Mouse (Mus musculus) liver, embryonic 14.5 days (tissue): ENCODE data around the gene Sh3d19. TPM values are rescaled to one million over a fixed set of nuclear protein-coding genes. Genes with fewer than 3 reads are reported as not detected.

Source experiments
- ATAC-seq: fragments of 200-750 bp; cut with Nextera tagmentation; 2 replicates; pipeline ENCODE4 v1.8.0; 2017; ENCODE audit warnings: moderate number of reproducible peaks, mild to moderate bottlenecking, moderate library complexity; ENCODE audit not compliant: insufficient read depth
- DNase-seq, 3 experiments: peaks; one replicate each; pipeline ENCODE4 v3.0.0-alpha.2; 2012 to 2013; ENCODE audit warnings: low read depth in 3 of 3, low spot score in 3 of 3
- H3K27ac ChIP-seq: fragments of 300-500 bp; sonication (generic); 2 replicates; pipeline ENCODE4 v1.5.1; 2014; ENCODE audit warnings: moderate library complexity, mild to moderate bottlenecking, control low read depth, inconsistent platforms
- H3K27me3 ChIP-seq: fragments of 300-500 bp; sonication (generic); 2 replicates; pipeline ENCODE4 v1.6.1; 2014; ENCODE audit warnings: mild to moderate bottlenecking, low read length, moderate library complexity; ENCODE audit not compliant: control insufficient read depth, insufficient read depth
- H3K36me3 ChIP-seq: fragments of 300-500 bp; sonication (generic); replicated peaks from 2 replicates; pipeline ENCODE4 v1.6.1; 2014; ENCODE audit warnings: low read depth; ENCODE audit not compliant: control insufficient read depth, insufficient read depth
- H3K4me1 ChIP-seq, 2 experiments: fragments of 200-500 bp in 1 of 2; fragments of 300-500 bp in 1 of 2; sonication (generic) in 1 of 2; replicated peaks; 2 replicates each; pipeline ENCODE4 v1.6.1; 2012 to 2014; ENCODE audit warnings: antibody characterized with exemption in 1 of 2, inconsistent platforms in 1 of 2, low read length in 1 of 2; ENCODE audit not compliant: control insufficient read depth in 2 of 2, insufficient read depth in 2 of 2
- H3K4me2 ChIP-seq: fragments of 300-500 bp; sonication (generic); 2 replicates; pipeline ENCODE4 v1.6.1; 2014; ENCODE audit warnings: low read depth, mild to moderate bottlenecking, control low read depth, moderate library complexity
- H3K4me3 ChIP-seq, 2 experiments: fragments of 200-500 bp in 1 of 2; fragments of 300-500 bp in 1 of 2; sonication (generic) in 1 of 2; 2 replicates each; pipeline ENCODE4 v1.5.1; 2012 to 2014; ENCODE audit warnings: low read depth in 2 of 2, low read length in 2 of 2, mild to moderate bottlenecking in 2 of 2, control low read depth in 1 of 2, inconsistent platforms in 1 of 2, moderate library complexity in 1 of 2; ENCODE audit not compliant: insufficient read depth in 1 of 2
- H3K9ac ChIP-seq: fragments of 300-500 bp; sonication (generic); replicated peaks from 2 replicates; pipeline ENCODE4 v1.6.1; 2014; ENCODE audit warnings: mild to moderate bottlenecking, control low read depth, moderate library complexity
- H3K9me3 ChIP-seq: fragments of 300-500 bp; sonication (generic); 2 replicates; pipeline ENCODE4 v1.6.1; 2016; ENCODE audit warnings: low read length, mixed read lengths; ENCODE audit not compliant: control insufficient read depth
- CTCF ChIP-seq: IDR thresholded peaks from 2 replicates; pipeline ENCODE4 v1.5.1; 2016; ENCODE audit warnings: antibody characterized with exemption, low read depth, control low read depth
- EP300 ChIP-seq: IDR thresholded peaks from 2 replicates; pipeline ENCODE4 v1.6.1; 2016; ENCODE audit warnings: antibody characterized with exemption, low read depth
- WGBS: fragments of 180-500 bp; shearing (Covaris S2); extraction: QIAGEN DNeasy Blood & Tissue Kit; methylation state at CpG from one replicate; pipeline ENCODE4 v1.1.7; 2014; ENCODE audit not compliant: insufficient replicate concordance; 5-methylcytosine and 5-hydroxymethylcytosine counted together
- polyA plus RNA-seq, 2 experiments: library from polyadenylated mRNA; depleted of rRNA in 1 of 2; stranded (reverse) in 1 of 2; unstranded in 1 of 2; fragments of >200 nt; fragmentation: Nextera tagmentation in 1 of 2; extraction: Ambion mirVana in 1 of 2; gene quantifications; 2 replicates each; pipeline versions ENCODE4 v1.2.1 to v1.2.3; 2012 to 2014

Gene Sh3d19
- polyA plus RNA-seq, 2 experiments, result 5.5 to 6.3 TPM

- Histone ChIP-seq H3K36me3 (no peaks in the 10 kb centered on the region), H3K9me3 (no peaks in the 10 kb centered on the region), H3K27ac (no peak overlapping the region), H3K4me1 (no peaks in the 10 kb centered on the region), H3K9ac (no peak overlapping the region), H3K4me2 (no peak overlapping the region), H3K27me3 (no peaks in the 10 kb centered on the region), H3K4me3 (no peak overlapping the region)
- no peak for TF ChIP-seq CTCF
- TF ChIP-seq EP300, result no peak
- ATAC-seq (no peak), DNase-seq (no peak)
- 69% methylated on average over 5 of the region's 5 CpGs for WGBS
These were observed 42.7 kb upstream of the Sh3d19 start for GRCm38 (mm10) chr3:85928140-85928611.

- WGBS, result 50% methylated on average over 5 of the region's 5 CpGs
- ATAC-seq (no peak), DNase-seq (no peak)
- no peaks in the 10 kb centered on the region for H3K9me3 ChIP-seq
- no peaks in the 10 kb centered on the region for H3K4me1 ChIP-seq
- no peak overlapping the region for H3K4me2 ChIP-seq
- no peaks in the 10 kb centered on the region for H3K27me3 ChIP-seq
- H3K9ac ChIP-seq, result no peak overlapping the region
- H3K27ac ChIP-seq, result no peak overlapping the region
- H3K36me3 ChIP-seq, result no peaks in the 10 kb centered on the region
- no peak overlapping the region for H3K4me3 ChIP-seq
- TF ChIP-seq CTCF (no peak), EP300 (no peak)
These were observed 41.2 kb upstream of the Sh3d19 start for GRCm38 (mm10) chr3:85929711-85930110.

DNA sequence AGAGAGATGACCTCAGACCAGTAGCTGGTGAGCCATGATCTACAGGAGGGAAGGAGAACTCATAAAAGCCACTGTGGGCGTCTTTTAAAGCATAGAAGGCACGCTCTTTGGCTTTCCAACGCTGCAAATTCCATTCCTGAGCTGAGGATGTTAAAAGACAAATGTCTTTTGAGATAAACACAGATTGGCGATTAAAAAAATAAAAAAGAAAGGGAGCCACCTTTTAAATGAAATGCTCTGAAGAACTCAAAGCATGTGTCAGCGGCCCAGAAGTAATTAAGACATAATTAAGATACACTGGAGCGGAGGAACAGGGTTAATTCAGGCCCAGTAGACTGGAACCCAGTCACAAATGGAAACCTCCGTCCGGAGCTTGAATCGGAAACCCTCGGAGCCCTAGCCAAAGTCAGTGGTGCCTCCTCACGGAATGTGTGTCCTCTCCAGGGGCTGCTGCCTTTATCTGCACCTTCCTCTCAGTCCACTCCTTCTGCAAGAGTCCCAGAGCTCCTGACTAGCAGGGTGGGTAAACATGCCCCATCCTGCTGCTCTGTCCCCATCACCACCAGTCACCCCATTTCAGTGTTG lies 40.1 kb upstream of the Sh3d19 start:
- ATAC-seq, result no peak
- no peak overlapping the region for H3K27ac ChIP-seq
- H3K9ac ChIP-seq, result no peak overlapping the region
- no peaks in the 10 kb centered on the region for H3K27me3 ChIP-seq
- no peaks in the 10 kb centered on the region for H3K9me3 ChIP-seq
- no peak overlapping the region for H3K4me3 ChIP-seq
- no peaks in the 10 kb centered on the region for H3K36me3 ChIP-seq
- DNase-seq, result no peak
- no peak overlapping the region for H3K4me2 ChIP-seq
- TF ChIP-seq CTCF (no peak), EP300 (no peak)
- no peaks in the 10 kb centered on the region for H3K4me1 ChIP-seq
- 64% methylated on average over 11 of the region's 11 CpGs for WGBS

DNA sequence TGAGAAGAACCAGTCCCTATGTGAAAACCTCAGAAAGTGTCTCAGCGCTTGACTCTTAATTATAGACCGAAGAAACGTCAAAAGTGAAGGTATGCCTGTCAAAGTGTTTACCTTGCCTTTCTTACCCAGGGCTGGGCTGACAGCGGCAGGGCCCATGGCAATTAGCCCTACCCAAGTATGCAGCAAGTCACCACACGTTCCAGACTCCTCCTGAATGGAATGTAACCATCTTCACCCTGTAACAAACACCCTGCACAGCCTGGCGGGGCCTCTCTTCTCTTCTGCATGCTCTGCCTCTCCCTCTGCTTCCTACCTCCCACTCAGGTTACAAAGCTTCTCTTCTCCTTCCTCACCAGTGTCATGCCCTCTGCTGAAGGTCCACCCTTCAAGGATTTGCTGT lies 39.0 kb upstream of the Sh3d19 start:
- no peak for DNase-seq
- Histone ChIP-seq H3K4me2 (no peak overlapping the region), H3K4me3 (no peak overlapping the region), H3K27me3 (no peaks in the 10 kb centered on the region), H3K36me3 (no peaks in the 10 kb centered on the region), H3K9ac (no peak overlapping the region), H3K27ac (no peak overlapping the region), H3K4me1 (no peaks in the 10 kb centered on the region), H3K9me3 (no peaks in the 10 kb centered on the region)
- TF ChIP-seq EP300 (no peak), CTCF (no peak)
- WGBS, result 59% methylated on average over 6 of the region's 6 CpGs
- ATAC-seq, result no peak

- Histone ChIP-seq H3K27ac (no peak overlapping the region), H3K9me3 (no peaks in the 10 kb centered on the region), H3K36me3 (no peaks in the 10 kb centered on the region), H3K4me2 (no peak overlapping the region), H3K9ac (no peak overlapping the region), H3K4me1 (no peaks in the 10 kb centered on the region), H3K4me3 (no peak overlapping the region), H3K27me3 (no peaks in the 10 kb centered on the region)
- TF ChIP-seq EP300, result no peak
- TF ChIP-seq CTCF, result no peak
- no peak for ATAC-seq
- no peak for DNase-seq
- 58% methylated on average over 5 of the region's 5 CpGs for WGBS
These were observed 37.3 kb upstream of the Sh3d19 start for GRCm38 (mm10) chr3:85933586-85933985.
